Mouse (Mus musculus) naive thymus-derived CD4-positive, alpha-beta T cell, adult 2 months (primary cell): Measurements from ENCODE around the gene Enoph1.

Source experiments
- DNase-seq: peaks from one replicate; pipeline ENCODE4 v3.0.0-alpha.2; 2011; ENCODE audit warnings: low read depth

Gene Enoph1

GRCm38 (mm10) chr5:100079040-100079930 lies 39.5 kb downstream of the Enoph1 start:
- DNase-seq = peak; percentile 30

GRCm38 (mm10) chr5:100079931-100080275 lies 40.1 kb downstream of the Enoph1 start:
- no peak for DNase-seq

- DNase-seq = no peak
Measured at GRCm38 (mm10) chr5:100082006-100082405, 42.2 kb downstream of the Enoph1 start.

GRCm38 (mm10) chr5:100083953-100084562 lies 44.3 kb downstream of the Enoph1 start:
- DNase-seq = no peak

GRCm38 (mm10) chr5:100085097-100085496 lies 45.3 kb downstream of the Enoph1 start:
- no peak for DNase-seq

GRCm38 (mm10) chr5:100090515-100091262 lies 50.9 kb downstream of the Enoph1 start:
- no peak for DNase-seq

- no peak for DNase-seq
Measured at GRCm38 (mm10) chr5:100091263-100091594, 51.4 kb downstream of the Enoph1 start.

- DNase-seq = no peak
Measured at GRCm38 (mm10) chr5:100091602-100092001, 51.8 kb downstream of the Enoph1 start.

- DNase-seq = no peak
Measured at GRCm38 (mm10) chr5:100096955-100097354, 57.2 kb downstream of the Enoph1 start.

GRCm38 (mm10) chr5:100097967-100098366 lies 58.2 kb downstream of the Enoph1 start:
- no peak for DNase-seq

GRCm38 (mm10) chr5:100102395-100102794 lies 62.6 kb downstream of the Enoph1 start:
- DNase-seq = no peak

- DNase-seq = no peak
Measured at GRCm38 (mm10) chr5:100108866-100109265, 69.1 kb downstream of the Enoph1 start.

GRCm38 (mm10) chr5:100109543-100110282 lies 69.9 kb downstream of the Enoph1 start:
- DNase-seq = no peak

GRCm38 (mm10) chr5:100110581-100110980 lies 70.8 kb downstream of the Enoph1 start:
- DNase-seq = no peak

- DNase-seq = no peak
Measured at GRCm38 (mm10) chr5:100113403-100113802, 73.6 kb downstream of the Enoph1 start.
